Mouse (Mus musculus): ENCODE results near the gene Calm3.

- no peak for TF ChIP-seq POLR2A (IDR thresholded peaks at IDR 0.05; ENCODE audit: insufficient read length, low read depth)
- no peak for TF ChIP-seq MYOG (IDR thresholded peaks at IDR 0.05; ENCODE audit: control insufficient read depth in 1 of 3, insufficient read depth in 1 of 3, insufficient read length in 2 of 3, low read depth in 2 of 3)
- TF ChIP-seq USF1 (IDR thresholded peaks at IDR 0.05; ENCODE audit: low read depth), result no peak
- TF ChIP-seq CEBPB (IDR thresholded peaks at IDR 0.05; ENCODE audit: insufficient read depth, poor library complexity, severe bottlenecking), result no peak
- TF ChIP-seq MAX (IDR thresholded peaks at IDR 0.05; ENCODE audit: low read depth), result no peak
- TF ChIP-seq TCF3 (IDR thresholded peaks at IDR 0.05; ENCODE audit: insufficient read length, low read depth), result no peak
- no peak for TF ChIP-seq TCF12 (IDR thresholded peaks at IDR 0.05; ENCODE audit: insufficient read depth, poor library complexity, severe bottlenecking)
- no peak for TF ChIP-seq E2F4 (IDR thresholded peaks at IDR 0.05; ENCODE audit: insufficient read depth)
- TF ChIP-seq POLR2AphosphoS2 (IDR thresholded peaks at IDR 0.05; ENCODE audit: insufficient read length, low read depth), result no peak
Observed at GRCm38 (mm10) chr7:16968414-16968813, 44.5 kb upstream of the Calm3 start.
